Mouse (Mus musculus) intestine, postnatal 0 days (tissue): Measurements from ENCODE around the gene AL732309.1. TPM values are rescaled to one million over a fixed set of nuclear protein-coding genes. Genes with fewer than 3 reads are reported as not detected.

Experiments used
- ATAC-seq: fragments of 200-750 bp; cut with Nextera tagmentation; 2 replicates; pipeline ENCODE4 v1.8.0; 2017; ENCODE audit warnings: mild to moderate bottlenecking, moderate TSS enrichment, moderate library complexity
- H3K27ac ChIP-seq: fragments of 300-500 bp; sonication (generic); 2 replicates; pipeline ENCODE4 v1.5.1; 2014; ENCODE audit warnings: mild to moderate bottlenecking, low read depth, low read length, moderate library complexity
- H3K27me3 ChIP-seq: fragments of 300-500 bp; sonication (generic); replicated peaks from 2 replicates; pipeline ENCODE4 v1.6.1; 2014; ENCODE audit warnings: low read length, mixed read lengths; ENCODE audit not compliant: control insufficient read depth, insufficient read depth
- H3K36me3 ChIP-seq: fragments of 300-500 bp; sonication (generic); 2 replicates; pipeline ENCODE4 v1.6.1; 2014; ENCODE audit warnings: mild to moderate bottlenecking, moderate library complexity; ENCODE audit not compliant: control insufficient read depth, insufficient read depth
- H3K4me1 ChIP-seq: fragments of 300-500 bp; sonication (generic); replicated peaks from 2 replicates; pipeline ENCODE4 v1.6.1; 2014; ENCODE audit warnings: antibody characterized with exemption, low read length, mixed read lengths; ENCODE audit not compliant: control insufficient read depth, insufficient read depth
- H3K4me2 ChIP-seq: fragments of 300-500 bp; sonication (generic); replicated peaks from 2 replicates; pipeline ENCODE4 v1.6.1; 2014; ENCODE audit warnings: low read depth, mild to moderate bottlenecking, moderate library complexity
- H3K4me3 ChIP-seq: fragments of 300-500 bp; sonication (generic); 2 replicates; pipeline ENCODE4 v1.5.1; 2014; ENCODE audit warnings: low read depth, low read length
- H3K9ac ChIP-seq: fragments of 300-500 bp; sonication (generic); 2 replicates; pipeline ENCODE4 v1.6.1; 2014; ENCODE audit warnings: mild to moderate bottlenecking, low read depth, low read length
- H3K9me3 ChIP-seq: fragments of 300-500 bp; sonication (generic); 2 replicates; pipeline ENCODE4 v1.6.1; 2016; ENCODE audit warnings: mixed run types; ENCODE audit not compliant: control insufficient read depth
- CTCF ChIP-seq: sonication (generic); IDR thresholded peaks from 2 replicates; pipeline ENCODE4 v1.5.1; 2016; ENCODE audit warnings: low read depth, mild to moderate bottlenecking, control low read depth, antibody characterized with exemption, moderate library complexity
- WGBS: fragments of 180-500 bp; shearing (Covaris S2); extraction: QIAGEN DNeasy Blood & Tissue Kit; methylation state at CpG from one replicate; pipeline ENCODE4 v1.1.7; 2014; 5-methylcytosine and 5-hydroxymethylcytosine counted together
- polyA plus RNA-seq: library from polyadenylated mRNA; unstranded; fragments of >200 nt; fragmentation: Nextera tagmentation; extraction: Ambion mirVana; gene quantifications from 2 replicates; pipeline ENCODE4 v1.2.1, GENCODE M21; 2015

Gene AL732309.1
- polyA plus RNA-seq, 1 experiment from 2014 or later, result 10.4 TPM

DNA sequence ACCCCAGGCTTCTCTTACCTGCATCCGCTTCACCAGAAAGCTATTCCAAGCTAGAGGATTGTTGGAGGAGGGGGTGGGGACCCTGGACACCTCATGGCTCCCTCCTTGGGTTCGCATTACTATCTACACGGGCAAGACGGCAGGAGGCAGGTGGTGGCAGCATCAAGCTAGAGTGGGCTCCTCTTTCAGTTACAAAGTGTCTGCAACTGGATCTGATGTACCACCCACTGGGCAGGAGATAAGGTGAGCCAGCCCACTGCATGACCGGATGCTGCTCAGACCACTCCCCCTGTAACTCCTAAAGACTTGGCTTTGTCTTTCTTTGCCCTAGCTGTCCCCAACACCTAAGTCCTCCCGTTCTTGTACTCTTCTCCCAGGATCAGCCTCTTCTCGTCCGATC lies 10.0 kb downstream of the AL732309.1 start, which contains the start of gene Rnf224:
Gene Rnf224 (minus strand): TSS at position 174 of the 400 bp plus-strand sequence.
- H3K4me1 ChIP-seq, result peaks cover 15% of the 10 kb centered on the region
- no peak for TF ChIP-seq CTCF
- 39% methylated on average over 8 of the region's 8 CpGs for WGBS
- H3K27me3 ChIP-seq, result no peaks in the 10 kb centered on the region
- no peak for ATAC-seq
- no peak within 1 kb of the TSS for H3K9ac ChIP-seq
- H3K27ac ChIP-seq, result peak within 1 kb of the TSS; percentile 90
- H3K9me3 ChIP-seq, result no peaks in the 10 kb centered on the region
- no peak within 1 kb of the TSS for H3K4me2 ChIP-seq
- H3K36me3 ChIP-seq, result no peaks in the 10 kb centered on the region
- H3K4me3 ChIP-seq, result no peak within 1 kb of the TSS

DNA sequence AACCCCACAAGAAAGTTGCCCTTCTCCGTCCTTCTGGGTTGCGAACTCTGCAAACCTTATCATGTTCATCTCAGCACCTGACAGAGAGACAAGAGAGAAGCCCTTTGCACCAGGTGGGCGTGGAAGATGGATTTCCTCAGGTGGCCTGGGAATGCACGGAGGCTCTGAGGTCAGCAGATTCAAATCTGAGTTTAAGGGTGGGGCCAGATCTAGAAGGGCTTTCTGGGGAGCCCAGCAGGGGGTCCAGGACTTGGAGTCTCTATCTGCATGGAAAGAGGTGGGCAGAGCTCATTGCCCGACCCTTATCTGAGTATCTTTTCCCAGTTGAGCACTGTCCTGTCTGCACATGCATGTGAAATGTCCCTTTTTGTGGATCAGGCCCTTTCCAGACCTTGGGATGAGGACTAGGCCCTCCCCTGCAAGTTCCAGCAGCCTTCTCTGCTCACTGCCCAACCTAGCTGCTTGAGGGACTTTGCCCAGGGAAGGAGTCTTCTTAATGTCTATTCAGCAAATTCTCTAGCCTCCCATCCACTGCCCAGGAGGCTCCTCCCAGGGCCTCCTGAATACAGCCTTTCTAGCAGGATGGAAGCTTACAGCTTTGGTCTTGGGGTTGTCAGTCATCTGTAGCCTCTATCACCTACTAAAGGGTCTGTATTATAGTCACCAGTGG lies 12.0 kb downstream of the AL732309.1 start:
- Histone ChIP-seq H3K4me1 (peaks cover 9% of the 10 kb centered on the region), H3K27ac (peak overlapping the region; percentile 90), H3K9me3 (no peaks in the 10 kb centered on the region), H3K36me3 (no peaks in the 10 kb centered on the region), H3K9ac (no peak overlapping the region; the same call in 1 of the 2 replicates), H3K27me3 (no peaks in the 10 kb centered on the region), H3K4me2 (peak overlapping the region; percentile 51), H3K4me3 (no peak overlapping the region)
- no peak for TF ChIP-seq CTCF
- ATAC-seq, result peak; percentile 83
- 39% methylated on average over 5 of the region's 5 CpGs for WGBS

DNA sequence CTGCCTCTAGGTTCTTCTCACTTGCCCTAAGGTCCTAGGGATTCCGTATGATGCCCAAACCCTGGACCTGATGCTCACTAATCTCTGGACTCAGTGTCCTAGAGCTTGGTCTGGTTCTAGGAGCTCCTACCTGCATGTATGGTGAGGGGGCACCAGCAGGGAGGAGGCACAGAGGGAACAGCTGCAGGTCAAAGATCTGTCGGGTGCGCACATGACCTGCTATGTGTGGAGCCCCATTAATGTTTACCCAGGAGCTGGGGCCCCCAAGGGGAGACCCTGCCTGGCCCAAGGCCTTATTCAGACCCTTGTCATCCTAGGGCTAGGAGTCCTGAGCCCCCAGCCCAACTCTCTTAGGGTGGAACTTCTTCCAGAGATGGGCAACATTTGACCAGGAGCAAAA lies 12.6 kb downstream of the AL732309.1 start, which contains the start of gene Slc34a3:
Gene Slc34a3 (minus strand): TSS at position 315 of the 400 bp plus-strand sequence.
- H3K9ac ChIP-seq, result no peak within 1 kb of the TSS; the same call in 1 of the 2 replicates
- ATAC-seq, result peak; percentile 50

DNA sequence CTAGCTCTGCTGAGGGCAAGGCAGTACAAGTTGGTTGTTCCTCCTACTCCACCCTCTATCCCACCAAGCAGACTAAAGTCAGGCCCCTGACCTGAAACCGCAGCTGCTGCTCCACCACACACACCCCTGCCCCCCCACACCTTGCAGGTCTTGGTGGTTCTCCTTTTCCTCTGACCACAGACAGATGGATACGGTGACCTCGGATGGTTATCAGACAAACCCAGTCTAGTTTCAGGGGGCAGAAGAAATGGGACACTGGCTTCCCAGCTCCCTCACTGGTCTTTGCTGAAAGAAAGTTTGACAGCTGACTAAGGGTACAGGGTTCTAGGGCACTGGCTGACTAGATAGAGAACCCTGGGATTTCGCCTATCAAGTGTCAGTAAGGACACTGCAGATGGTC lies 13.2 kb downstream of the AL732309.1 start:
- H3K4me2 ChIP-seq, result peak overlapping the region; percentile 51
- no peak overlapping the region for H3K4me3 ChIP-seq
- peaks cover 15% of the 10 kb centered on the region for H3K4me1 ChIP-seq
- H3K9me3 ChIP-seq, result no peaks in the 10 kb centered on the region
- H3K27me3 ChIP-seq, result no peaks in the 10 kb centered on the region
- no peak for ATAC-seq
- TF ChIP-seq CTCF, result no peak
- H3K27ac ChIP-seq, result peak overlapping the region; percentile 90
- no peaks in the 10 kb centered on the region for H3K36me3 ChIP-seq
- H3K9ac ChIP-seq, result no peak overlapping the region
- 56% methylated on average over 4 of the region's 4 CpGs for whole genome bisulfite sequencing

More for the DNA sequence above, 12.6 kb downstream of the AL732309.1 start, which contains the start of gene Slc34a3:
- WGBS, result 43% methylated on average over 3 of the region's 3 CpGs
- peak within 1 kb of the TSS; percentile 51 for H3K4me2 ChIP-seq
- H3K4me3 ChIP-seq, result no peak within 1 kb of the TSS
- TF ChIP-seq CTCF, result no peak
- no peaks in the 10 kb centered on the region for H3K27me3 ChIP-seq
- peaks cover 11% of the 10 kb centered on the region for H3K4me1 ChIP-seq
- H3K36me3 ChIP-seq, result no peaks in the 10 kb centered on the region
- H3K27ac ChIP-seq, result peak within 1 kb of the TSS; percentile 90
- H3K9me3 ChIP-seq, result no peaks in the 10 kb centered on the region

DNA sequence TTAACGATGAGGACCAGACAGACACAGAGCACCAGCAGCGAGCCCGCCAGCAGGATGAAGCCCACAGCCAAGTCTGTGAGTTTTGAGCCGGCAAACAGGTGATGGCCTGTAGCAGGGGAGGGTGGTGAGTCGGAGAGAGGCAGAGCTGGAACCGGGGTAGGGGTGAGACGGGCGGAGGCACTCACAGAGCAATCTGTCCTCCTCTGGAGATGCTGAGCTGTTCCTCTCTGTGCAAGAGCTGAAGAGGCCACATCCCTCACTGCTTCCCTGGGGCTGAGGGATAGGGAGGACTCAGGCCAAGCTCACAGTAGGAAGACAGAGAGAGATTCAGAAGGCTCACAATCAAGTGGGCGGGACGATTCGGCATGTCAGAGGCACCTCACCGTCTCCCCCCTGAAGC lies 15.6 kb downstream of the AL732309.1 start:
- TF ChIP-seq CTCF, result no peak
- WGBS, result 64% methylated on average over 12 of the region's 12 CpGs
- no peak overlapping the region for H3K9ac ChIP-seq
- H3K4me2 ChIP-seq, result no peak overlapping the region
- ATAC-seq, result no peak
- no peaks in the 10 kb centered on the region for H3K27me3 ChIP-seq
- no peak overlapping the region for H3K27ac ChIP-seq
- no peak overlapping the region for H3K4me3 ChIP-seq
- H3K4me1 ChIP-seq, result peaks cover 15% of the 10 kb centered on the region
- H3K9me3 ChIP-seq, result no peaks in the 10 kb centered on the region
- H3K36me3 ChIP-seq, result no peaks in the 10 kb centered on the region

DNA sequence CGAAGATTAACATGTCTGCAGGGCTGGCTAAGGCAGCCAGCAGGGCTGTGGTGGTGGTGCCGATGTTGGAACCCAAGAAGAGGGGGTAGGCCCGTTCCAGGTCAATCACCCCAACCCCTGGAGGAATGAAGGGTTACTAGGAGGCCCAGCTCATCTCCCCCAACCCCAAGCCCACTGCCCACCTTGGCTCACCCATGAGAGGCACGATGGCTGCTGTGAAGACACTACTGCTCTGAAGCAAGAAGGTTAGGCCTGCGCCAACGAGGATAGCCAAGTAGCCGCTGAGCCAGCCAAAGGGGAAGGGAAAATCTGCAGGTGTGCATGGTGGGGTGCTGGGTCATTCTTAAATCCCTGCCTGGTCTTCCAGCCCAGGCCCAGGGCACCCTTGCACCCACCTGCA lies 16.1 kb downstream of the AL732309.1 start:
- Histone ChIP-seq H3K4me3 (no peak overlapping the region), H3K36me3 (no peaks in the 10 kb centered on the region), H3K4me2 (no peak overlapping the region), H3K27ac (no peak overlapping the region), H3K9ac (no peak overlapping the region), H3K4me1 (peaks cover 18% of the 10 kb centered on the region), H3K9me3 (no peaks in the 10 kb centered on the region), H3K27me3 (no peaks in the 10 kb centered on the region)
- ATAC-seq, result no peak
- WGBS, result 94% methylated on average over 7 of the region's 7 CpGs
- no peak for TF ChIP-seq CTCF
